Mouse (Mus musculus) lung, postnatal 25 days (tissue): ENCODE measurements around the gene Rps6ka1.
A peak's percentile ranks its signal among the peaks of the same experiment; 100 is the strongest.

Experiments
- DNase-seq: peaks from one replicate; pipeline ENCODE4 v3.0.0; 2022; ENCODE audit warnings: low spot score

Rps6ka1 gene

GRCm38 (mm10) chr4:133825731-133826130 lies 61.9 kb downstream of the Rps6ka1 start:
- no peak for DNase-seq

- DNase-seq: peak; percentile 51
These were observed 66.6 kb downstream of the Rps6ka1 start for GRCm38 (mm10) chr4:133820806-133821560.

GRCm38 (mm10) chr4:133820166-133820565 lies 67.4 kb downstream of the Rps6ka1 start:
- DNase-seq: no peak

GRCm38 (mm10) chr4:133817356-133817755 lies 70.2 kb downstream of the Rps6ka1 start:
- no peak for DNase-seq

GRCm38 (mm10) chr4:133816504-133816875 lies 71.1 kb downstream of the Rps6ka1 start:
- DNase-seq: no peak

GRCm38 (mm10) chr4:133815635-133816503 lies 71.7 kb downstream of the Rps6ka1 start:
- peak; percentile 31 for DNase-seq

GRCm38 (mm10) chr4:133814804-133815515 lies 72.6 kb downstream of the Rps6ka1 start:
- peak; percentile 72 for DNase-seq

- DNase-seq: peak; percentile 89
These were observed 73.4 kb downstream of the Rps6ka1 start for GRCm38 (mm10) chr4:133813992-133814803.

- peak; percentile 97 for DNase-seq
These were observed 74.2 kb downstream of the Rps6ka1 start for GRCm38 (mm10) chr4:133813174-133813991.

- peak; percentile 74 for DNase-seq
These were observed 83.0 kb downstream of the Rps6ka1 start for GRCm38 (mm10) chr4:133804401-133805263.

- DNase-seq: no peak
These were observed 87.0 kb downstream of the Rps6ka1 start for GRCm38 (mm10) chr4:133800589-133800988.
